19 mouse cellular contexts compared by ENCODE assay signal in genomic region chr9:75561040-75561669, GRCm38 (mm10). TPM values are rescaled to one million over a fixed set of nuclear protein-coding genes. Genes with fewer than 3 reads are reported as not detected.
"Had no signal": no experiment of that assay in that cellular context is flagged by ENCODE, and none has a peak within 500 bp of the region (broad histone marks: within the 10 kb centered on the region; RNA-seq: fewer than 3 reads in every experiment).

No protein-coding gene starts in this region.

- H3K27me3 ChIP-seq: intestine, embryonic 15.5 days; kidney, embryonic 15.5 days; limb, embryonic 13.5 days; liver, embryonic 12.5 days; liver, embryonic 15.5 days had no signal

- H3K36me3 ChIP-seq: intestine, embryonic 15.5 days; kidney, embryonic 15.5 days; limb, embryonic 10.5 days; limb, embryonic 13.5 days; liver, embryonic 12.5 days; liver, embryonic 15.5 days had no signal

- ATAC-seq: intestine, embryonic 15.5 days; liver, embryonic 12.5 days had no signal

- H3K9me3 ChIP-seq: intestine, embryonic 15.5 days; kidney, embryonic 15.5 days; limb, embryonic 10.5 days; limb, embryonic 13.5 days; liver, embryonic 12.5 days; liver, embryonic 15.5 days had no signal

- H3K27ac ChIP-seq: intestine, embryonic 15.5 days; kidney, embryonic 15.5 days; limb, embryonic 10.5 days; limb, embryonic 13.5 days; liver, embryonic 12.5 days; liver, embryonic 15.5 days; macrophage had no signal

- DNase-seq: kidney, adult 11 months; kidney, adult 8-10 months; kidney, postnatal 10 days; kidney, postnatal 36 days; layer of hippocampus, postnatal 36 days; liver; lung, embryonic 14.5 days; midbrain, embryonic 14.5 days; thymus, adult 2 months; thymus, postnatal 14 days; thymus, postnatal 4 days had no signal

- H3K4me3 ChIP-seq: intestine, embryonic 15.5 days; kidney, embryonic 15.5 days; limb, embryonic 10.5 days; limb, embryonic 13.5 days; liver, embryonic 12.5 days; liver, embryonic 15.5 days had no signal

RNA-seq across cellular contexts. Expression of gene Tmod2, which starts 50.0 kb away (rescaled TPM):
- total RNA-seq: megakaryocyte-erythroid progenitor cell, adult 5-6 weeks had no signal
- polyA plus RNA-seq: macrophage had no signal
